Mouse (Mus musculus) left cerebral cortex, adult 9 months (tissue): ENCODE data around the gene Siae.

Experiments
- DNase-seq, 2 experiments: peaks; one replicate each; pipeline ENCODE4 v3.0.0; 2022; ENCODE audit warnings: low spot score in 2 of 2

The Siae gene

GRCm38 (mm10) chr9:37670261-37670660 lies 114.8 kb downstream of the Siae start:
- no peak for DNase-seq

DNA sequence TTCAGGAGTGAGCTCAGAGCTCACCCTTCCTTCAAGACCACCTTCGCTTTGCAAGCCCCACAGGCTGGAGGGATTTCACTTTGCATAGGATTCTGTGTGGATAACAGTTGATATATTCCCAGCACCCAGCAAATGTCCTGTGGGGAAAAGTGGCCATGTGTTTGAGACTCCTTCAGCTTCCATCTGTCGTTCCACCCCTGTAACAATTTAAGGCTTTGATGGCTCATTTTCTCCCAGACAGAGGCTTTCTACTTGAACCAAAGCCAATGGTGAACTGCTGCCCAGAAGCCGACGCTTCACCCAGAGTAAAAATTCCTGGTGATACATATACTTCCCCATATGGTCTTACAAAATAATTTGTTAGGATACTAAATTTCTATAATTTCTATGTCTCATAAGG lies 119.8 kb downstream of the Siae start:
- peak in 1 of 2 experiments; percentile 76 for DNase-seq

- peak in 1 of 2 experiments; percentile 44 for DNase-seq
Measured at GRCm38 (mm10) chr9:37681123-37681522, 125.6 kb downstream of the Siae start.

DNA sequence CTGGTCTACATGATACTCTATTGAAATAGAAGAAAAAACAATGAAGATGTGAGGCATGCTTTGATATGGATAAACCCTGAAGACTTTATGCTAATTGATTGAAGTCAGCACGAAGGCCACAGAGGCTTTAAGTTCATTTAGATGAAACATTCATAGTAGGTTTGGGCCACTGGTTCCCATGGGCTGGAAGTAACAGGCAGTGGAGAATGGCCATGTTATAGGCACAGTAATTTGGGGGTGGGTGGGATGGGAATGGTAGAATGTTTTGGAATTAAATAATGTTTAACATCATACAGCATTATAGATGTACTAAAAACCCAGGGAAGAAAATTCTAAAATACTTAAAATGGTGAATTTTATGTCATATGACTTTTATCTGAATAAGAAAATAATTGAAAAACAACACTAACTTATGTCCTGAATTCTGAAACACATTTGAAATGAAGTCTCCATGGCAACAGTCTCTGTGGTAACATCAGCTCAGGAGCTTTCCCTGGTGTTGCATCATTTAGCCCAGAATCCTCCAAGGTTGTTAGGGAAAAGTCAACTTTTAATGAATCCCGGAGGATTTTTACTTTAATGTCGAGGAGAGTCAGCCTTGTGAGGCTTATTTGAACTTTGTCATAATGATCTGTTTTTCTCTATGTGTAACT lies 131.9 kb downstream of the Siae start:
- no peak for DNase-seq

GRCm38 (mm10) chr9:37687941-37688303 lies 132.4 kb downstream of the Siae start:
- no peak for DNase-seq

GRCm38 (mm10) chr9:37689970-37690686 lies 134.6 kb downstream of the Siae start:
- no peak for DNase-seq
